ENCODE assay signal across 17 mouse cellular contexts in the genomic region with DNA sequence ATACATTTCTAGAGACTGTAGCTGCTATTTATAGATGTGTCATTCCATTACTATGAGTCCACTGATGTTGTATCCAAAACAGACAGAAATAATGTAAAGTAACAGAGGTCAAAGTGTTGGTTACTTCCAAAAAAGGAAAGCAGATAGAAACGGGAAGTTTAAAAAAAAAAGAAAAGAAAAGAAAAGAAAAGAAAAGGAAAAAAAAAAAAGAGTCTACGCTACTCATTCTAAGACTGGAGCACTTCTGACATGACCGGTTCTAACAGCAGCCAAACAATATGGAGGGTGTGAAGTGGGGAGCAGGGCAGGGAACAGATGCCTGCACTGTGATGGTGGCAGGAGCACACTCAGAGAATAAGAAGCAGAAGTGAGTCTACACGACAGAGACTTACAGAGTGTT.
DNase-seq lines count a peak whose midpoint lies in the region; ATAC-seq and TF ChIP-seq lines count a peak whose summit lies in the region.
"Had no signal": no experiment of that assay in that cellular context is flagged by ENCODE, and none has a peak within 500 bp of the region (broad histone marks: within the 10 kb centered on the region; RNA-seq: fewer than 3 reads in every experiment).

No protein-coding gene starts in this region.

- H3K9ac ChIP-seq in lung, embryonic 16.5 days (ENCODE audit: low read length) = no peak overlapping the region
- no peak overlapping the region for H3K9ac ChIP-seq in stomach, postnatal 0 days (ENCODE audit: low read length)
- H3K9ac ChIP-seq: liver, embryonic 14.5 days; neural tube, embryonic 13.5 days had no signal

- no peaks in the 10 kb centered on the region for H3K36me3 ChIP-seq in lung, embryonic 16.5 days (ENCODE audit: control insufficient read depth, insufficient read depth, low read length)
- H3K36me3 ChIP-seq in stomach, postnatal 0 days (ENCODE audit: control insufficient read depth, insufficient read depth, low read length) = no peaks in the 10 kb centered on the region
- H3K36me3 ChIP-seq: hindbrain, embryonic 10.5 days; neural tube, embryonic 13.5 days had no signal

- TF ChIP-seq EP300 in stomach, postnatal 0 days (optimal IDR thresholded peaks at IDR 0.05) = no peak

- intact Hi-C loops in gastrocnemius, adult 2 months (cut with DNase I) = no loop called here
- intact Hi-C loops in gastrocnemius, postnatal 14 days (cut with DNase I; ENCODE audit: low total_unique reads) = no loop called here

- no peaks in the 10 kb centered on the region for H3K27me3 ChIP-seq in lung, embryonic 16.5 days (ENCODE audit: control insufficient read depth, insufficient read depth, low read depth, low read length)
- H3K27me3 ChIP-seq in stomach, postnatal 0 days (ENCODE audit: control insufficient read depth, insufficient read depth, low read length) = no peaks in the 10 kb centered on the region
- H3K27me3 ChIP-seq: neural tube, embryonic 13.5 days had no signal

- H3K4me1 ChIP-seq in lung, embryonic 16.5 days (replicated peaks; ENCODE audit: control insufficient read depth, insufficient read depth, low read length) = peaks cover 15% of the 10 kb centered on the region
- H3K4me1 ChIP-seq in stomach, postnatal 0 days (replicated peaks; ENCODE audit: control insufficient read depth, insufficient read depth) = no peaks in the 10 kb centered on the region; the same call in none of the 2 replicates

- no peak for TF ChIP-seq CTCF in gastrocnemius, adult 2 months (IDR thresholded peaks at IDR 0.05)
- no peak for TF ChIP-seq CTCF in stomach, postnatal 0 days (IDR thresholded peaks at IDR 0.05; ENCODE audit: low read depth)

- DNase-seq in gastrocnemius, adult 2 months = no peak
- DNase-seq in gastrocnemius, postnatal 14 days = no peak
- DNase-seq in lung, postnatal 25 days (ENCODE audit: low spot score) = no peak
- DNase-seq in stomach, postnatal 0 days (ENCODE audit: low spot score) = no peak
- no peak for DNase-seq in cerebellum, postnatal 14 days
- DNase-seq in spleen, adult 18-20 months = no peak
- DNase-seq: cerebellum, postnatal 25 days; kidney, adult 8-10 months; kidney, postnatal 25 days; lung, postnatal 36 days; right cerebral cortex, postnatal 25 days had no signal

- ATAC-seq in lung, embryonic 16.5 days (ENCODE audit: low read depth) = peak; percentile 36; the same call in 1 of the 2 replicates
- peak; percentile 67 for ATAC-seq in granulocyte monocyte progenitor cell, adult 5-6 weeks (replicated peaks; ENCODE audit: poor library complexity, severe bottlenecking)
- no peak for ATAC-seq in stomach, postnatal 0 days (ENCODE audit: low FRiP score, low TSS enrichment)

- no peak overlapping the region for H3K4me2 ChIP-seq in lung, embryonic 16.5 days (ENCODE audit: low read depth, low read length)
- no peak overlapping the region for H3K4me2 ChIP-seq in stomach, postnatal 0 days (replicated peaks; ENCODE audit: low read depth)
- H3K4me2 ChIP-seq: midbrain, embryonic 11.5 days; neural tube, embryonic 13.5 days had no signal

- no peaks in the 10 kb centered on the region for H3K9me3 ChIP-seq in lung, embryonic 16.5 days (ENCODE audit: control insufficient read depth, low read length)
- no peaks in the 10 kb centered on the region for H3K9me3 ChIP-seq in stomach, postnatal 0 days (ENCODE audit: control insufficient read depth, low read length)
- H3K9me3 ChIP-seq: hindbrain, embryonic 10.5 days; neural tube, embryonic 13.5 days had no signal

- H3K27ac ChIP-seq in gastrocnemius, adult 2 months = peak overlapping the region; percentile 85
- peak overlapping the region; percentile 3 for H3K27ac ChIP-seq in lung, embryonic 16.5 days (ENCODE audit: low read length)
- H3K27ac ChIP-seq in stomach, postnatal 0 days (replicated peaks) = peak overlapping the region; percentile 31
- H3K27ac ChIP-seq: hindbrain, embryonic 10.5 days; liver, embryonic 14.5 days; neural tube, embryonic 13.5 days had no signal

- H3K4me3 ChIP-seq in gastrocnemius, adult 2 months = no peak overlapping the region
- H3K4me3 ChIP-seq in lung, embryonic 16.5 days (ENCODE audit: low read length) = no peak overlapping the region
- no peak overlapping the region for H3K4me3 ChIP-seq in stomach, postnatal 0 days (ENCODE audit: low read depth, low read length)
- H3K4me3 ChIP-seq: hindbrain, embryonic 10.5 days; neural tube, embryonic 13.5 days had no signal

- WGBS in lung, embryonic 16.5 days = 38% methylated on average over 4 of the region's 4 CpGs
- 39% methylated on average over 4 of the region's 4 CpGs for WGBS in stomach, postnatal 0 days

Comparison
In these comparisons a context has a peak if more than half of its experiments do, and no peak if none do; other contexts are left out.
1. H3K27ac ChIP-seq: peak in every context shown above with its lines; median percentile 85 in gastrocnemius, adult 2 months; 31 in stomach, postnatal 0 days; 3 in lung, embryonic 16.5 days.